12 mouse cellular contexts compared by ENCODE assay signal in genomic region chr3:138381133-138381532, GRCm38 (mm10). TPM values are rescaled to one million over a fixed set of nuclear protein-coding genes. Genes with fewer than 3 reads are reported as not detected.
DNase-seq lines count a peak whose midpoint lies in the region; ATAC-seq and TF ChIP-seq lines count a peak whose summit lies in the region.
"Had no signal": no experiment of that assay in that cellular context is flagged by ENCODE, and none has a peak within 500 bp of the region (broad histone marks: within the 10 kb centered on the region; RNA-seq: fewer than 3 reads in every experiment).

No protein-coding gene starts in this region.

- H3K27ac ChIP-seq in forebrain, postnatal 0 days (ENCODE audit: low read depth, low read length): no peak overlapping the region
- H3K27ac ChIP-seq in midbrain, embryonic 13.5 days: no peak overlapping the region

- peak; percentile 40 for DNase-seq in kidney, postnatal 10 days
- no peak for DNase-seq in kidney, adult 18-20 months
- DNase-seq in embryo, embryonic 9.5 days (ENCODE audit: extremely low spot score): peak; percentile 24
- peak; percentile 3 for DNase-seq in forebrain, postnatal 0 days
- no peak for DNase-seq in layer of hippocampus, postnatal 10 days (ENCODE audit: low spot score in 2 of 2)
- DNase-seq in thymus, postnatal 0 days (ENCODE audit: low spot score): no peak
- DNase-seq: liver had no signal

- no peak for TF ChIP-seq CTCF in forebrain, postnatal 0 days (IDR thresholded peaks at IDR 0.05; ENCODE audit: low read depth)

- H3K4me2 ChIP-seq in forebrain, postnatal 0 days (ENCODE audit: low read depth): no peak overlapping the region
- H3K4me2 ChIP-seq in midbrain, embryonic 13.5 days (replicated peaks): no peak overlapping the region
- H3K4me2 ChIP-seq: heart, embryonic 12.5 days had no signal

- no peaks in the 10 kb centered on the region for H3K9me3 ChIP-seq in forebrain, postnatal 0 days (ENCODE audit: low read length)
- no peaks in the 10 kb centered on the region for H3K9me3 ChIP-seq in midbrain, embryonic 13.5 days
- H3K9me3 ChIP-seq: G1E had no signal

- no peaks in the 10 kb centered on the region for H3K4me1 ChIP-seq in forebrain, postnatal 0 days (ENCODE audit: insufficient read depth)
- H3K4me1 ChIP-seq in midbrain, embryonic 13.5 days (replicated peaks): peaks cover 4% of the 10 kb centered on the region; the same call in 1 of the 2 replicates
- H3K4me1 ChIP-seq: heart, embryonic 12.5 days had no signal

- no peak overlapping the region for H3K4me3 ChIP-seq in forebrain, postnatal 0 days (ENCODE audit: low read depth, low read length)
- H3K4me3 ChIP-seq in midbrain, embryonic 13.5 days (replicated peaks): no peak overlapping the region
- H3K4me3 ChIP-seq: heart, embryonic 12.5 days had no signal

- no peaks in the 10 kb centered on the region for H3K27me3 ChIP-seq in forebrain, postnatal 0 days (ENCODE audit: insufficient read depth, low read length)
- no peaks in the 10 kb centered on the region for H3K27me3 ChIP-seq in midbrain, embryonic 13.5 days
- H3K27me3 ChIP-seq: heart, embryonic 12.5 days had no signal

- 6% methylated on average over 3 of the region's 3 CpGs for WGBS in forebrain, postnatal 0 days
- 24% methylated on average over 3 of the region's 3 CpGs for WGBS in midbrain, embryonic 13.5 days

- ATAC-seq in forebrain, postnatal 0 days: no peak
- ATAC-seq in midbrain, embryonic 13.5 days: peak; percentile 68; the same call in 1 of the 2 replicates

- no peaks in the 10 kb centered on the region for H3K36me3 ChIP-seq in forebrain, postnatal 0 days (ENCODE audit: insufficient read depth)
- no peaks in the 10 kb centered on the region for H3K36me3 ChIP-seq in midbrain, embryonic 13.5 days
- H3K36me3 ChIP-seq: G1E; heart, embryonic 12.5 days had no signal

- H3K9ac ChIP-seq in forebrain, postnatal 0 days: no peak overlapping the region
- H3K9ac ChIP-seq in midbrain, embryonic 13.5 days (replicated peaks): no peak overlapping the region
- H3K9ac ChIP-seq: heart, embryonic 12.5 days had no signal

RNA-seq across cellular contexts. Expression of gene Adh4, which starts 34.1 kb away (rescaled TPM):
- total RNA-seq in forebrain, postnatal 0 days (2014; rRNA removed): not detected in 2 replicates
- polyA plus RNA-seq in forebrain, postnatal 0 days (2015; fragmentation: Nextera tagmentation; extraction: Ambion mirVana): not detected in 2 replicates
- polyA plus RNA-seq in midbrain, embryonic 13.5 days (2015; fragmentation: Nextera tagmentation; extraction: Ambion mirVana): not detected in 2 replicates
- not detected for total RNA-seq in layer of hippocampus, postnatal 10 days (2021)
- polyA plus RNA-seq in thymus, postnatal 0 days (2015; fragmentation: Nextera tagmentation; extraction: Ambion mirVana): not detected in 2 replicates
- total RNA-seq: G1E; layer of hippocampus, adult 18-20 months; neutrophil, adult 5-6 weeks had no signal
- polyA plus RNA-seq: G1E; heart, embryonic 12.5 days had no signal

RNA-seq across cellular contexts. Expression of gene Adh6b, which starts 39.6 kb away (rescaled TPM):
- total RNA-seq in forebrain, postnatal 0 days (2014; rRNA removed): 0.19 and 1.0 TPM in 2 replicates
- 0.14 TPM in 1 of 2 replicates, not detected in the other for polyA plus RNA-seq in forebrain, postnatal 0 days (2015; fragmentation: Nextera tagmentation; extraction: Ambion mirVana)
- polyA plus RNA-seq in midbrain, embryonic 13.5 days (2015; fragmentation: Nextera tagmentation; extraction: Ambion mirVana): 0.17 and 0.40 TPM in 2 replicates
- total RNA-seq in layer of hippocampus, postnatal 10 days (2021): under 1 TPM in 1 of 2 experiments, not detected in 1; 0.27 TPM
- 0.14 and 0.36 TPM in 2 replicates for polyA plus RNA-seq in thymus, postnatal 0 days (2015; fragmentation: Nextera tagmentation; extraction: Ambion mirVana)
- total RNA-seq: neutrophil, adult 5-6 weeks had no signal
- polyA plus RNA-seq: G1E had no signal

Comparison
In these comparisons a context has a peak if more than half of its experiments do, and no peak if none do; other contexts are left out.
1. DNase-seq: peak in kidney, postnatal 10 days (single experiment), embryo, embryonic 9.5 days (single experiment) and forebrain, postnatal 0 days (single experiment); none in kidney, adult 18-20 months (single experiment), layer of hippocampus, postnatal 10 days (0 of 2) and thymus, postnatal 0 days (single experiment).